Mouse (Mus musculus) limb, embryonic 14.5 days (tissue): Measurements from ENCODE around the gene Isca2. TPM values are rescaled to one million over a fixed set of nuclear protein-coding genes. Genes with fewer than 3 reads are reported as not detected.

ENCODE experiments used
- ATAC-seq: fragments of 200-750 bp; cut with Nextera tagmentation; 2 replicates; pipeline ENCODE4 v1.8.0; 2017; ENCODE audit warnings: low read depth, moderate number of reproducible peaks, moderate TSS enrichment; ENCODE audit not compliant: low FRiP score
- DNase-seq: peaks from one replicate; pipeline ENCODE4 v3.0.0-alpha.2; 2015; ENCODE audit warnings: low spot score
- H3K27ac ChIP-seq: fragments of 300-500 bp; sonication (generic); replicated peaks from 2 replicates; pipeline ENCODE4 v1.5.1; 2014; ENCODE audit warnings: low read depth, mild to moderate bottlenecking, low read length, moderate library complexity, mixed read lengths
- H3K27me3 ChIP-seq: fragments of 300-500 bp; sonication (generic); 2 replicates; pipeline ENCODE4 v1.6.1; 2014; ENCODE audit warnings: low read length, mixed read lengths; ENCODE audit not compliant: control insufficient read depth, insufficient read depth
- H3K36me3 ChIP-seq: fragments of 300-500 bp; sonication (generic); 2 replicates; pipeline ENCODE4 v1.6.1; 2014; ENCODE audit warnings: mild to moderate bottlenecking, low read length, moderate library complexity, mixed read lengths; ENCODE audit not compliant: control insufficient read depth, insufficient read depth
- H3K4me1 ChIP-seq: fragments of 300-500 bp; sonication (generic); 2 replicates; pipeline ENCODE4 v1.6.1; 2014; ENCODE audit warnings: antibody characterized with exemption, low read length, mixed read lengths; ENCODE audit not compliant: control insufficient read depth, insufficient read depth
- H3K4me2 ChIP-seq: fragments of 300-500 bp; sonication (generic); replicated peaks from 2 replicates; pipeline ENCODE4 v1.6.1; 2014; ENCODE audit warnings: low read depth, mild to moderate bottlenecking, low read length, moderate library complexity; ENCODE audit not compliant: severe bottlenecking
- H3K4me3 ChIP-seq: fragments of 300-500 bp; sonication (generic); replicated peaks from 2 replicates; pipeline ENCODE4 v1.5.1; 2014; ENCODE audit warnings: low read length
- H3K9ac ChIP-seq: fragments of 300-500 bp; sonication (generic); 2 replicates; pipeline ENCODE4 v1.6.1; 2014; ENCODE audit warnings: mild to moderate bottlenecking, low read depth, low read length, moderate library complexity; ENCODE audit not compliant: severe bottlenecking
- H3K9me3 ChIP-seq: fragments of 300-500 bp; sonication (generic); 2 replicates; pipeline ENCODE4 v1.6.1; 2016; ENCODE audit warnings: low read length; ENCODE audit not compliant: control insufficient read depth
- POLR2A ChIP-seq: fragments of 200-500 bp; IDR thresholded peaks from 2 replicates; pipeline ENCODE4 v1.8.0; 2012; ENCODE audit warnings: inconsistent platforms, mild to moderate bottlenecking, moderate library complexity, borderline replicate concordance; ENCODE audit not compliant: insufficient read depth, insufficient read length; ENCODE audit errors: extremely low read depth
- WGBS: fragments of 180-500 bp; shearing (Covaris S2); extraction: QIAGEN DNeasy Blood & Tissue Kit; methylation state at CpG from one replicate; pipeline ENCODE4 v1.1.7; 2014; 5-methylcytosine and 5-hydroxymethylcytosine counted together
- polyA plus RNA-seq, 2 experiments: library from polyadenylated mRNA; depleted of rRNA in 1 of 2; stranded (reverse) in 1 of 2; unstranded in 1 of 2; fragments of >200 nt; fragmentation: Nextera tagmentation in 1 of 2; extraction: Ambion mirVana in 1 of 2; gene quantifications; 2 replicates each; pipeline versions ENCODE4 v1.2.1 to v1.2.3; 2012 to 2014

Isca2 gene
- 108 TPM in 2 replicates for polyA plus RNA-seq (2012; rRNA removed)
- polyA plus RNA-seq (2014; fragmentation: Nextera tagmentation; extraction: Ambion mirVana): 138 and 145 TPM in 2 replicates

GRCm38 (mm10) chr12:84772726-84773441 is at the start of gene Isca2, which contains the start of gene Npc2:
Gene Isca2, plus strand, starts transcription at chr12:84773251.
Gene Npc2, minus strand, starts transcription at chr12:84773152.
- peak within 1 kb of the TSS; percentile 59 for H3K4me3 ChIP-seq
- H3K27me3 ChIP-seq: no peaks in the 10 kb centered on the region
- H3K27ac ChIP-seq: peak within 1 kb of the TSS; percentile 94
- no peaks in the 10 kb centered on the region for H3K9me3 ChIP-seq
- DNase-seq: peak; percentile 100
- TF ChIP-seq POLR2A: peak; percentile 85; the same call in 1 of the 2 replicates
- peak; percentile 98 for ATAC-seq
- H3K4me1 ChIP-seq: peaks cover 13% of the 10 kb centered on the region
- peaks cover 15% of the 10 kb centered on the region; the same call in 1 of the 2 replicates for H3K36me3 ChIP-seq
- peak within 1 kb of the TSS; percentile 82 for H3K4me2 ChIP-seq
- H3K9ac ChIP-seq: peak within 1 kb of the TSS; percentile 76
- under 1% methylated on average over 49 of the region's 50 CpGs for WGBS

GRCm38 (mm10) chr12:84726391-84726790 is 46.7 kb upstream of the Isca2 start:
- no peaks in the 10 kb centered on the region for H3K9me3 ChIP-seq
- TF ChIP-seq POLR2A: no peak
- H3K27ac ChIP-seq: no peak overlapping the region
- no peaks in the 10 kb centered on the region for H3K4me1 ChIP-seq
- no peak overlapping the region for H3K9ac ChIP-seq
- H3K4me3 ChIP-seq: no peak overlapping the region
- no peak overlapping the region for H3K4me2 ChIP-seq
- no peaks in the 10 kb centered on the region for H3K36me3 ChIP-seq
- DNase-seq (no peak), ATAC-seq (no peak)
- WGBS: 81% methylated on average over 4 of the region's 4 CpGs
- no peaks in the 10 kb centered on the region for H3K27me3 ChIP-seq

- Histone ChIP-seq H3K4me1 (no peaks in the 10 kb centered on the region), H3K27ac (no peak overlapping the region), H3K9me3 (no peaks in the 10 kb centered on the region), H3K27me3 (no peaks in the 10 kb centered on the region), H3K36me3 (no peaks in the 10 kb centered on the region), H3K4me2 (no peak overlapping the region), H3K4me3 (no peak overlapping the region), H3K9ac (no peak overlapping the region)
- no peak for ATAC-seq
- WGBS: 33% methylated on average over 4 of the region's 4 CpGs
- TF ChIP-seq POLR2A: no peak
- no peak for DNase-seq
Measured at GRCm38 (mm10) chr12:84726986-84727385, 46.1 kb upstream of the Isca2 start.

GRCm38 (mm10) chr12:84727434-84727833 is 45.6 kb upstream of the Isca2 start:
- Histone ChIP-seq H3K36me3 (no peaks in the 10 kb centered on the region), H3K4me1 (no peaks in the 10 kb centered on the region), H3K4me2 (no peak overlapping the region), H3K4me3 (no peak overlapping the region), H3K9me3 (no peaks in the 10 kb centered on the region), H3K9ac (no peak overlapping the region), H3K27ac (no peak overlapping the region), H3K27me3 (no peaks in the 10 kb centered on the region)
- TF ChIP-seq POLR2A: no peak
- 50% methylated on average over 5 of the region's 5 CpGs for WGBS
- ATAC-seq: no peak
- DNase-seq: no peak

GRCm38 (mm10) chr12:84728421-84728820 is 44.6 kb upstream of the Isca2 start:
- no peak for TF ChIP-seq POLR2A
- Histone ChIP-seq H3K9me3 (no peaks in the 10 kb centered on the region), H3K4me2 (no peak overlapping the region), H3K27ac (no peak overlapping the region), H3K4me3 (no peak overlapping the region), H3K36me3 (no peaks in the 10 kb centered on the region), H3K9ac (no peak overlapping the region), H3K4me1 (no peaks in the 10 kb centered on the region), H3K27me3 (no peaks in the 10 kb centered on the region)
- no peak for DNase-seq
- WGBS: 89% methylated on average over 10 of the region's 10 CpGs
- ATAC-seq: no peak
